Mouse (Mus musculus) kidney, embryonic 14.5 days (tissue): ENCODE measurements around the gene Rgcc. TPM values are rescaled to one million over a fixed set of nuclear protein-coding genes. Genes with fewer than 3 reads are reported as not detected.
A peak's percentile ranks its signal among the peaks of the same experiment; 100 is the strongest.

ENCODE experiments used
- ATAC-seq: fragments of 200-750 bp; cut with Nextera tagmentation; 2 replicates; pipeline ENCODE4 v1.8.0; 2017; ENCODE audit warnings: moderate number of reproducible peaks, mild to moderate bottlenecking, moderate TSS enrichment, moderate library complexity; ENCODE audit not compliant: low FRiP score, low TSS enrichment
- H3K27ac ChIP-seq: fragments of 300-500 bp; sonication (generic); 2 replicates; pipeline ENCODE4 v1.5.1; 2014; ENCODE audit warnings: low read depth, mild to moderate bottlenecking, low read length, moderate library complexity, mixed read lengths
- H3K27me3 ChIP-seq: fragments of 300-500 bp; sonication (generic); 2 replicates; pipeline ENCODE4 v1.6.1; 2014; ENCODE audit warnings: mild to moderate bottlenecking, low read length; ENCODE audit not compliant: control insufficient read depth, insufficient read depth
- H3K36me3 ChIP-seq: fragments of 300-500 bp; sonication (generic); 2 replicates; pipeline ENCODE4 v1.6.1; 2014; ENCODE audit warnings: low read length, mixed read lengths; ENCODE audit not compliant: control insufficient read depth, insufficient read depth
- H3K4me1 ChIP-seq: fragments of 300-500 bp; sonication (generic); 2 replicates; pipeline ENCODE4 v1.6.1; 2014; ENCODE audit warnings: low read length, mixed read lengths; ENCODE audit not compliant: control insufficient read depth, insufficient read depth
- H3K4me2 ChIP-seq: fragments of 300-500 bp; sonication (generic); replicated peaks from 2 replicates; pipeline ENCODE4 v1.6.1; 2014; ENCODE audit warnings: low read depth, mild to moderate bottlenecking, low read length
- H3K4me3 ChIP-seq: fragments of 300-500 bp; sonication (generic); 2 replicates; pipeline ENCODE4 v1.5.1; 2014; ENCODE audit warnings: mild to moderate bottlenecking, low read length
- H3K9ac ChIP-seq: fragments of 300-500 bp; sonication (generic); 2 replicates; pipeline ENCODE4 v1.6.1; 2014; ENCODE audit warnings: low read depth, mild to moderate bottlenecking, low read length, moderate library complexity
- H3K9me3 ChIP-seq: fragments of 300-500 bp; sonication (generic); 2 replicates; pipeline ENCODE4 v1.6.1; 2016; ENCODE audit warnings: low read length; ENCODE audit not compliant: control insufficient read depth
- WGBS: fragments of 180-500 bp; shearing (Covaris S2); extraction: QIAGEN DNeasy Blood & Tissue Kit; methylation state at CpG from one replicate; pipeline ENCODE4 v1.1.7; 2014; 5-methylcytosine and 5-hydroxymethylcytosine counted together
- polyA plus RNA-seq: library from polyadenylated mRNA; unstranded; fragments of >200 nt; fragmentation: Nextera tagmentation; extraction: Ambion mirVana; gene quantifications from 2 replicates; pipeline ENCODE4 v1.2.1, GENCODE M21; 2014

Gene Rgcc
- polyA plus RNA-seq, 1 experiment from 2014 or later: 22.7 TPM

- Histone ChIP-seq H3K4me3 (no peak overlapping the region), H3K27me3 (no peaks in the 10 kb centered on the region), H3K27ac (no peak overlapping the region), H3K4me1 (no peaks in the 10 kb centered on the region), H3K9me3 (no peaks in the 10 kb centered on the region), H3K36me3 (no peaks in the 10 kb centered on the region), H3K4me2 (no peak overlapping the region), H3K9ac (no peak overlapping the region)
- 86% methylated on average over 12 of the region's 12 CpGs for WGBS
- no peak for ATAC-seq
These were observed 58.2 kb downstream of the Rgcc start for GRCm38 (mm10) chr14:79243038-79243883.

DNA sequence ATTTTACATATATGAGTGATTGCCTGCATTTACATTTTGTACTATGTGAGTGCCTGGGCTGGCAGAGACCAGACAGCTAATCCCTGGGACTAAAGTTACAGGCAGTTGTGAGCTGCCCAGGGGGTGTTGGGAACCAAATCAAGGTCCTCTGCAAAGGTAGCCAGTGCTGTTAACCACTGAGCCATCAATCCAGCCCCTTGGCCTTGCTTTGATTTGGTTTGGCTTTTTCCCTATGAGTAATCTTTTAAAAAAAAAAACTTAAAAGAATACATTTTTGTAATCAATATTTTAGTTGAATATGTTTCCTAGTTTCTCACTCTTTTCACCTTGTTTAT lies 59.1 kb downstream of the Rgcc start:
- Histone ChIP-seq H3K27me3 (no peaks in the 10 kb centered on the region), H3K36me3 (no peaks in the 10 kb centered on the region), H3K4me1 (no peaks in the 10 kb centered on the region), H3K9ac (no peak overlapping the region), H3K4me2 (no peak overlapping the region), H3K9me3 (no peaks in the 10 kb centered on the region), H3K27ac (no peak overlapping the region), H3K4me3 (no peak overlapping the region)
- ATAC-seq: no peak

DNA sequence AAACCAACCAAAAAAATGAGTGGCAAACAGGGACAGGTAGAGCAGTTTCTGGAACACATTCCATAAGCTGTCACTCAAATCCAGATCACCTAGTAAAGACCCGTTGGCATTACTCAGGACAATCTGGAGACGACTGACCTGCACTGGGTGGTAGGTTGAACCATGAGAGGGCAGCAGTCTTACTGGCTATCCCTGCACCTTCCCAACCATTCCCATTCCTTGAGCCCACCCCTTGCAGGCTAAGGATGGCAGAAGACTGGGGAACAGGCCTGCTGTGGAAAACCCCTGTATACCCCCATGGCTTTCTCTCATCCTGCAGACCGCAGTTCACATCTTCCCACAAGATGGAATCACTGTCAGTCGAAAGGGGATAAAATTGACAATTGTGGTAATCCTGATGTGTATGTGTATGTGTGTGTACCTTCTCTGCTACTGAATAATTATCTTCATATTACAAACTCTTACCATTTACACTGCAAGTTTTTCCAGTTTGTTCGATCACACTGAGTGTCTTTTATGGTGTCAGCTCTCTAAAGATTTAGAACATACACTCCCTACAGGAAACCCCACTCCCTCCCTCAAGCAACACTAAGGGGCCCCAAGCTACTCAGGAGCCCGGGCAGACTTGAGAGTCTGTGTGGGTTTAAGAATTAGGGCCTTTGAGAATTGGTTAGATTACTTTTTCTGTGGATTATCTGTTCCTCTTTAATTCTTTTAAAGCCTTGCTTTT lies 59.6 kb downstream of the Rgcc start:
- no peak overlapping the region for H3K9ac ChIP-seq
- H3K4me3 ChIP-seq: no peak overlapping the region
- H3K27me3 ChIP-seq: no peaks in the 10 kb centered on the region
- no peak overlapping the region for H3K27ac ChIP-seq
- no peak overlapping the region for H3K4me2 ChIP-seq
- ATAC-seq: no peak; the same call in 1 of the 2 replicates
- WGBS: 63% methylated on average over 6 of the region's 6 CpGs
- no peaks in the 10 kb centered on the region for H3K9me3 ChIP-seq
- no peaks in the 10 kb centered on the region for H3K36me3 ChIP-seq
- no peaks in the 10 kb centered on the region for H3K4me1 ChIP-seq

- Histone ChIP-seq H3K9me3 (no peaks in the 10 kb centered on the region), H3K9ac (no peak overlapping the region), H3K36me3 (no peaks in the 10 kb centered on the region), H3K27me3 (no peaks in the 10 kb centered on the region), H3K27ac (no peak overlapping the region), H3K4me2 (no peak overlapping the region), H3K4me3 (no peak overlapping the region), H3K4me1 (no peaks in the 10 kb centered on the region)
- peak; percentile 60 for ATAC-seq
- WGBS: 46% methylated on average over 4 of the region's 4 CpGs
These were observed 60.3 kb downstream of the Rgcc start for GRCm38 (mm10) chr14:79241057-79241570.

DNA sequence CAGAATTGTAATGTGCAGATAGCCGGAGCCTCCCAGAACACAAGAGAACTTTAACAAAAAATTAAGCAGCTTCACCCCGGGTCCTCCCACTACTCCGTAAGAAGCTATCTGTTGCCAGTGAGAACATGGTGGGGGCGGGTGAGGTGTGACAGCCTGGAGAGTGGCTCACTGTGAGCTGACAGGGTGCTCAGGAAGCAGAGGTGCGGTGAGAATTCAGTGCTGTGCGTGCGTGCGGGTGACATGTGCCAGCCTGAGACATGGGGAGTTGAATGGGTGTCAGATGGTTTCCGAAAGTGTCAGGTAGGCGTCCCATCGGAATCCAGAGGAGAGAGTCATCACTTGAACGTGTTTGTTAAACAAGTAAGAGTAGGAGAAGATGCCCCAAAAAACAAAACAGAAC lies 62.0 kb downstream of the Rgcc start:
- H3K4me2 ChIP-seq: no peak overlapping the region
- 86% methylated on average over 12 of the region's 12 CpGs for WGBS
- no peak for ATAC-seq
- no peaks in the 10 kb centered on the region for H3K9me3 ChIP-seq
- no peaks in the 10 kb centered on the region for H3K36me3 ChIP-seq
- H3K27me3 ChIP-seq: no peaks in the 10 kb centered on the region
- H3K4me3 ChIP-seq: no peak overlapping the region
- no peaks in the 10 kb centered on the region for H3K4me1 ChIP-seq
- H3K9ac ChIP-seq: no peak overlapping the region
- no peak overlapping the region for H3K27ac ChIP-seq

Other genes with a start within 250 kb of the Rgcc start
- not detected in 2 replicates for gene Zfp957, start 54.3 kb downstream of the Rgcc start, polyA plus RNA-seq
- 38.5 and 45.9 TPM in 2 replicates for gene Naa16, start 89.1 kb upstream of the Rgcc start, polyA plus RNA-seq
- gene Mtrf1, start 96.1 kb upstream of the Rgcc start, polyA plus RNA-seq: 12.1 and 12.3 TPM in 2 replicates
- 9.0 and 15.6 TPM in 2 replicates for gene Kbtbd7, start 124.9 kb upstream of the Rgcc start, polyA plus RNA-seq
- gene Kbtbd6, start 150.2 kb upstream of the Rgcc start, polyA plus RNA-seq: 2.9 and 3.2 TPM in 2 replicates
- gene Elf1, start 179.5 kb upstream of the Rgcc start, polyA plus RNA-seq: 13.9 and 18.5 TPM in 2 replicates
- 47.1 and 64.8 TPM in 2 replicates for gene Wbp4, start 179.9 kb upstream of the Rgcc start, polyA plus RNA-seq